13 mouse cellular contexts compared by ENCODE assay signal in the genomic region with DNA sequence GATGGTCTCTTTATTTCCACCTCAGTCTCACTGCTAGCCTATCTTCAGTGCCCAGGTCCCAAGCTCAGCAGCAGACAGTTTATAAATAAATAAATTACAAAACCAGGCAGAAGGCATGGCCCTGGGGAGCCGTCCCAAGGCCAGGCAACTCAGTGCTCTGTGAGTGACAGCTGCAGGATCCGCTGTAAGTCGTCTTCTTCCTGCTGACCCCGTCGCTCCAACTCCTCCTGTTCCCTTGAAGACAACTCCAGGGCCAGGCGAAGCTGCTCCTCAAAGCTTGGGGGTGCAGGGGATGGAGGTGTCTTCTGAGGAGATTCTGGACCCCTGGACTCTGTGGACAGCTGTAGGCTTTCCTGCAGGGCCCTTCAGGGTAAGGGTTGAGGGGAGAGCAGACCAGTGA. TPM values are rescaled to one million over a fixed set of nuclear protein-coding genes. Genes with fewer than 3 reads are reported as not detected.
"Had no signal": no experiment of that assay in that cellular context is flagged by ENCODE, and none has a peak within 500 bp of the region (broad histone marks: within the 10 kb centered on the region; RNA-seq: fewer than 3 reads in every experiment).

No protein-coding gene starts in this region.

- DNase-seq: kidney, postnatal 10 days; kidney, postnatal 4 days; left cerebral cortex, postnatal 4 days; lung, adult 18-20 months; retina, postnatal 1 day; right cerebral cortex, postnatal 4 days; spleen, adult 18-20 months; thymus, adult 18-20 months; thymus, postnatal 14 days had no signal

RNA-seq across cellular contexts. Expression of a gene that starts 56.0 kb away (rescaled TPM):
- total RNA-seq: layer of hippocampus, adult 2 months; layer of hippocampus, postnatal 10 days; left cerebral cortex, postnatal 4 days; liver, adult 2 months; midbrain, postnatal 0 days had no signal
